Mouse (Mus musculus): ENCODE results near the gene Nars2. TPM values are rescaled to one million over a fixed set of nuclear protein-coding genes. Genes with fewer than 3 reads are reported as not detected.

The Nars2 gene
- 14.3 TPM in 2 replicates for polyA plus RNA-seq (2015; fragmentation: Nextera tagmentation; extraction: Ambion mirVana)

GRCm38 (mm10) chr7:96951281-96952051 is at the start of gene Nars2:
TSS of gene Nars2 (plus strand) at chr7:96951505.
- WGBS (ENCODE audit: insufficient replicate concordance) = under 1% methylated on average over 62 of the region's 62 CpGs
- H3K9ac ChIP-seq = peak within 1 kb of the TSS; percentile 83
- H3K4me3 ChIP-seq (replicated peaks) = peak within 1 kb of the TSS; percentile 80
- peaks cover 3% of the 10 kb centered on the region; the same call in 1 of the 2 replicates for H3K36me3 ChIP-seq (replicated peaks)
- H3K4me2 ChIP-seq = peak within 1 kb of the TSS; percentile 80
- no peaks in the 10 kb centered on the region for H3K9me3 ChIP-seq (replicated peaks)
- peaks cover 34% of the 10 kb centered on the region for H3K4me1 ChIP-seq (replicated peaks)
- H3K27ac ChIP-seq (replicated peaks) = peak within 1 kb of the TSS; percentile 86
- peak; percentile 100 for ATAC-seq (ENCODE audit: insufficient read depth)
- H3K27me3 ChIP-seq = no peaks in the 10 kb centered on the region

DNA sequence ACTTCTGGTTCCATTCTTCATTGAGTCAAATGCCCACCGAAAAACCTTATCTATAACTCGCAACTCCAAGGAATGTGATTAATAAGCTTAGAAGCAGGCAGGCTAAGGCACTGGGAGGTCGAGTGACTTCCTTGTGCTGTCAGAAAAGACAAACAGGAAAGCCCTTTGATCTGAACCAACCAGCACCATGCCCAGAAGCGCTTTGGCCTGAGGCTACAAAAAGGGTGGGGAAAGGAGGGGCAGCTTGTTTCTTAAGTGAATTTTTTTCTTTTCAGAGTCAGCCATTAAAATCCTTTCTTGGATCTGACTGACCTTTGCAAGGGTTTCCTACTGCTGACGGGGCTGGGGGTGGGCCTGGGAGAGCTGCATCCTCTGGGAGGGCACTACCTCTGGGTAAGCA is 49.1 kb upstream of the Nars2 start:
- Histone ChIP-seq H3K27ac (replicated peaks) (no peak overlapping the region), H3K27me3 (no peaks in the 10 kb centered on the region), H3K4me3 (replicated peaks) (no peak overlapping the region), H3K9me3 (replicated peaks) (no peaks in the 10 kb centered on the region), H3K4me1 (replicated peaks) (no peaks in the 10 kb centered on the region), H3K4me2 (no peak overlapping the region), H3K9ac (no peak overlapping the region), H3K36me3 (replicated peaks) (no peaks in the 10 kb centered on the region)
- ATAC-seq (ENCODE audit: insufficient read depth) = no peak
- WGBS (ENCODE audit: insufficient replicate concordance) = 41% methylated on average over 5 of the region's 5 CpGs

- H3K9ac ChIP-seq = no peak overlapping the region
- H3K27me3 ChIP-seq = no peaks in the 10 kb centered on the region
- no peak for ATAC-seq (ENCODE audit: insufficient read depth)
These were observed 48.0 kb upstream of the Nars2 start for GRCm38 (mm10) chr7:96903088-96903985.

GRCm38 (mm10) chr7:96904442-96904841 is 46.9 kb upstream of the Nars2 start:
- Histone ChIP-seq H3K27me3 (no peaks in the 10 kb centered on the region), H3K9ac (no peak overlapping the region), H3K4me2 (no peak overlapping the region), H3K9me3 (replicated peaks) (no peaks in the 10 kb centered on the region), H3K27ac (replicated peaks) (no peak overlapping the region), H3K4me1 (replicated peaks) (no peaks in the 10 kb centered on the region; the same call in 1 of the 2 replicates), H3K36me3 (replicated peaks) (no peaks in the 10 kb centered on the region), H3K4me3 (replicated peaks) (no peak overlapping the region)
- ATAC-seq (ENCODE audit: insufficient read depth) = no peak
- 42% methylated on average over 3 of the region's 3 CpGs for WGBS (ENCODE audit: insufficient replicate concordance)

More at GRCm38 (mm10) chr7:96903088-96903985, 48.0 kb upstream of the Nars2 start:
- Histone ChIP-seq H3K36me3 (replicated peaks) (no peaks in the 10 kb centered on the region), H3K27ac (replicated peaks) (no peak overlapping the region), H3K4me2 (no peak overlapping the region), H3K9me3 (replicated peaks) (no peaks in the 10 kb centered on the region), H3K4me1 (replicated peaks) (no peaks in the 10 kb centered on the region), H3K4me3 (replicated peaks) (no peak overlapping the region)
- 76% methylated on average over 17 of the region's 17 CpGs for WGBS (ENCODE audit: insufficient replicate concordance)

- no peak overlapping the region for H3K4me3 ChIP-seq (replicated peaks)
- no peaks in the 10 kb centered on the region; the same call in 1 of the 2 replicates for H3K4me1 ChIP-seq (replicated peaks)
- no peaks in the 10 kb centered on the region for H3K36me3 ChIP-seq (replicated peaks)
- no peak overlapping the region for H3K27ac ChIP-seq (replicated peaks)
- H3K4me2 ChIP-seq = no peak overlapping the region
- H3K9me3 ChIP-seq (replicated peaks) = no peaks in the 10 kb centered on the region
- H3K27me3 ChIP-seq = no peaks in the 10 kb centered on the region
- no peak for ATAC-seq (ENCODE audit: insufficient read depth)
- no peak overlapping the region for H3K9ac ChIP-seq
- WGBS (ENCODE audit: insufficient replicate concordance) = 64% methylated on average over 1 of the region's 1 CpGs
These were observed 46.4 kb upstream of the Nars2 start for GRCm38 (mm10) chr7:96904936-96905335.

- no peaks in the 10 kb centered on the region; the same call in 1 of the 2 replicates for H3K4me1 ChIP-seq (replicated peaks)
- H3K4me2 ChIP-seq = no peak overlapping the region
- H3K27me3 ChIP-seq = no peaks in the 10 kb centered on the region
- no peaks in the 10 kb centered on the region for H3K36me3 ChIP-seq (replicated peaks)
- WGBS (ENCODE audit: insufficient replicate concordance) = 73% methylated on average over 3 of the region's 3 CpGs
- H3K4me3 ChIP-seq (replicated peaks) = no peak overlapping the region
- H3K9me3 ChIP-seq (replicated peaks) = no peaks in the 10 kb centered on the region
- no peak for ATAC-seq (ENCODE audit: insufficient read depth)
- no peak overlapping the region for H3K9ac ChIP-seq
- H3K27ac ChIP-seq (replicated peaks) = no peak overlapping the region
These were observed 45.9 kb upstream of the Nars2 start for GRCm38 (mm10) chr7:96905422-96905821.

GRCm38 (mm10) chr7:96906216-96906615 is 45.1 kb upstream of the Nars2 start:
- 74% methylated on average over 20 of the region's 20 CpGs for WGBS (ENCODE audit: insufficient replicate concordance)
- Histone ChIP-seq H3K4me1 (replicated peaks) (no peaks in the 10 kb centered on the region; the same call in 1 of the 2 replicates), H3K36me3 (replicated peaks) (no peaks in the 10 kb centered on the region), H3K27me3 (no peaks in the 10 kb centered on the region), H3K4me3 (replicated peaks) (no peak overlapping the region), H3K9me3 (replicated peaks) (no peaks in the 10 kb centered on the region), H3K27ac (replicated peaks) (no peak overlapping the region), H3K4me2 (no peak overlapping the region), H3K9ac (no peak overlapping the region)
- no peak for ATAC-seq (ENCODE audit: insufficient read depth)

GRCm38 (mm10) chr7:96907971-96908680 is 43.2 kb upstream of the Nars2 start:
- WGBS (ENCODE audit: insufficient replicate concordance) = 68% methylated on average over 16 of the region's 16 CpGs
- no peak overlapping the region for H3K4me3 ChIP-seq (replicated peaks)
- no peaks in the 10 kb centered on the region for H3K9me3 ChIP-seq (replicated peaks)
- no peak overlapping the region for H3K9ac ChIP-seq
- H3K27ac ChIP-seq (replicated peaks) = no peak overlapping the region
- no peaks in the 10 kb centered on the region for H3K36me3 ChIP-seq (replicated peaks)
- H3K4me2 ChIP-seq = no peak overlapping the region
- no peak for ATAC-seq (ENCODE audit: insufficient read depth)
- H3K27me3 ChIP-seq = no peaks in the 10 kb centered on the region
- H3K4me1 ChIP-seq (replicated peaks) = no peaks in the 10 kb centered on the region; the same call in 1 of the 2 replicates

DNA sequence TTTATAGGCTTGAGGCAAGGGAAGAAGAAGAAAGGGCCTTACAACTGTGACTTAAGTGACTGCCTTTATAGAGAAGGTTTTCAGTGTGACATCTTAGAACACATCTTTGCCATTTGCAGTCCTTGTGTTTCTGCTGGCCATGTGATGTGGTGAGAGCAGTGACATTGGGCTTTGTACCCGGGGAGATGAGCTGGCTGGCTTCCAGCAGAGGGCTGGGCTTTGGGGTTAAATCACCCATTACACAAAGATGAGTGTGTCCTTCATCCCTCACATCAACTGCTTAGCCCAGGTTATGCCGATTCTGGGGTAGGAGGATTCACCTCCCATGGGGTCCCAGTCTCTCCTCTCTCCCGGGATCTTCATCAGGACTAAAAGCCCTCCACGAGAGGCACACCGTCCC is 41.4 kb upstream of the Nars2 start:
- no peak overlapping the region for H3K27ac ChIP-seq (replicated peaks)
- no peaks in the 10 kb centered on the region for H3K9me3 ChIP-seq (replicated peaks)
- no peaks in the 10 kb centered on the region for H3K27me3 ChIP-seq
- ATAC-seq (ENCODE audit: insufficient read depth) = no peak
- no peak overlapping the region for H3K4me2 ChIP-seq
- no peak overlapping the region for H3K4me3 ChIP-seq (replicated peaks)
- H3K4me1 ChIP-seq (replicated peaks) = no peaks in the 10 kb centered on the region; the same call in 1 of the 2 replicates
- 64% methylated on average over 5 of the region's 5 CpGs for WGBS (ENCODE audit: insufficient replicate concordance)
- H3K9ac ChIP-seq = no peak overlapping the region
- H3K36me3 ChIP-seq (replicated peaks) = no peaks in the 10 kb centered on the region

GRCm38 (mm10) chr7:96910310-96910960 is 40.9 kb upstream of the Nars2 start:
- H3K4me2 ChIP-seq = no peak overlapping the region
- H3K27ac ChIP-seq (replicated peaks) = no peak overlapping the region
- no peak overlapping the region for H3K9ac ChIP-seq
- H3K9me3 ChIP-seq (replicated peaks) = no peaks in the 10 kb centered on the region
- H3K36me3 ChIP-seq (replicated peaks) = no peaks in the 10 kb centered on the region
- H3K4me3 ChIP-seq (replicated peaks) = no peak overlapping the region
- no peaks in the 10 kb centered on the region for H3K27me3 ChIP-seq
- H3K4me1 ChIP-seq (replicated peaks) = no peaks in the 10 kb centered on the region; the same call in 1 of the 2 replicates
- no peak for ATAC-seq (ENCODE audit: insufficient read depth)
- WGBS (ENCODE audit: insufficient replicate concordance) = 70% methylated on average over 12 of the region's 12 CpGs

Measured in liver, embryonic 15.5 days (tissue).